Mouse (Mus musculus) megakaryocyte, embryonic 14.5 days (primary cell): Measurements from ENCODE around the gene Gpbp1l1.

Experiments used
- FLI1 ChIP-seq: IDR thresholded peaks from 2 replicates; pipeline ENCODE4 v1.6.1; 2012; ENCODE audit warnings: low read length, inconsistent platforms, mixed read lengths
- GATA1 ChIP-seq: IDR thresholded peaks from 3 replicates; pipeline ENCODE4 v1.6.1; 2012; ENCODE audit warnings: mixed read lengths, low read length, inconsistent platforms, borderline replicate concordance

- TF ChIP-seq GATA1 (no peak), FLI1 (no peak)
Measured at GRCm38 (mm10) chr4:116624831-116625230, 67.4 kb downstream of the Gpbp1l1 start.
